Mouse (Mus musculus) lung, embryonic 16.5 days (tissue): ENCODE results near the gene Insr. TPM values are rescaled to one million over a fixed set of nuclear protein-coding genes. Genes with fewer than 3 reads are reported as not detected.
"Not testable (repeated sequence)": the region's sequence is repeated elsewhere in the genome, so short reads cannot be mapped to it uniquely, and the experiment has no call there.

ENCODE experiments used
- ATAC-seq: fragments of 200-750 bp; cut with Nextera tagmentation; 2 replicates; pipeline ENCODE4 v1.8.0; 2017; ENCODE audit warnings: low read depth, mild to moderate bottlenecking, moderate library complexity
- H3K27ac ChIP-seq: fragments of 300-500 bp; sonication (generic); 2 replicates; pipeline ENCODE4 v1.5.1; 2014; ENCODE audit warnings: mild to moderate bottlenecking, control low read depth, low read length
- H3K27me3 ChIP-seq: fragments of 300-500 bp; sonication (generic); 2 replicates; pipeline ENCODE4 v1.6.1; 2014; ENCODE audit warnings: low read depth, low read length, mixed read lengths; ENCODE audit not compliant: control insufficient read depth, insufficient read depth
- H3K36me3 ChIP-seq: fragments of 300-500 bp; sonication (generic); 2 replicates; pipeline ENCODE4 v1.6.1; 2014; ENCODE audit warnings: low read length; ENCODE audit not compliant: control insufficient read depth, insufficient read depth
- H3K4me1 ChIP-seq: fragments of 300-500 bp; sonication (generic); replicated peaks from 2 replicates; pipeline ENCODE4 v1.6.1; 2014; ENCODE audit warnings: low read length, mixed read lengths; ENCODE audit not compliant: control insufficient read depth, insufficient read depth
- H3K4me2 ChIP-seq: fragments of 300-500 bp; sonication (generic); 2 replicates; pipeline ENCODE4 v1.6.1; 2014; ENCODE audit warnings: low read depth, low read length, control low read depth
- H3K4me3 ChIP-seq: fragments of 300-500 bp; sonication (generic); 2 replicates; pipeline ENCODE4 v1.5.1; 2014; ENCODE audit warnings: mild to moderate bottlenecking, low read length, control low read depth
- H3K9ac ChIP-seq: fragments of 300-500 bp; sonication (generic); 2 replicates; pipeline ENCODE4 v1.6.1; 2014; ENCODE audit warnings: low read length, control low read depth
- H3K9me3 ChIP-seq: fragments of 300-500 bp; sonication (generic); 2 replicates; pipeline ENCODE4 v1.6.1; 2016; ENCODE audit warnings: low read length; ENCODE audit not compliant: control insufficient read depth
- WGBS: fragments of 180-500 bp; shearing (Covaris S2); extraction: QIAGEN DNeasy Blood & Tissue Kit; methylation state at CpG from one replicate; pipeline ENCODE4 v1.1.7; 2014; 5-methylcytosine and 5-hydroxymethylcytosine counted together
- polyA plus RNA-seq: library from polyadenylated mRNA; unstranded; fragments of >200 nt; fragmentation: Nextera tagmentation; extraction: Ambion mirVana; gene quantifications from 2 replicates; pipeline ENCODE4 v1.2.1, GENCODE M21; 2015

Insr gene
- polyA plus RNA-seq, 1 experiment from 2014 or later, result 34.1 TPM

GRCm38 (mm10) chr8:3204758-3205443, 74.5 kb downstream of the Insr start:
- Histone ChIP-seq H3K9me3 (no peaks in the 10 kb centered on the region), H3K4me2 (no peak overlapping the region), H3K36me3 (peaks cover 23% of the 10 kb centered on the region), H3K9ac (no peak overlapping the region), H3K27ac (no peak overlapping the region), H3K4me1 (peaks cover 4% of the 10 kb centered on the region; the same call in 1 of the 2 replicates), H3K27me3 (no peaks in the 10 kb centered on the region), H3K4me3 (no peak overlapping the region)
- WGBS, result 86% methylated on average over 3 of the region's 3 CpGs
- ATAC-seq, result no peak

GRCm38 (mm10) chr8:3202792-3203191, 76.6 kb downstream of the Insr start:
- H3K36me3 ChIP-seq, result peaks cover 27% of the 10 kb centered on the region

DNA sequence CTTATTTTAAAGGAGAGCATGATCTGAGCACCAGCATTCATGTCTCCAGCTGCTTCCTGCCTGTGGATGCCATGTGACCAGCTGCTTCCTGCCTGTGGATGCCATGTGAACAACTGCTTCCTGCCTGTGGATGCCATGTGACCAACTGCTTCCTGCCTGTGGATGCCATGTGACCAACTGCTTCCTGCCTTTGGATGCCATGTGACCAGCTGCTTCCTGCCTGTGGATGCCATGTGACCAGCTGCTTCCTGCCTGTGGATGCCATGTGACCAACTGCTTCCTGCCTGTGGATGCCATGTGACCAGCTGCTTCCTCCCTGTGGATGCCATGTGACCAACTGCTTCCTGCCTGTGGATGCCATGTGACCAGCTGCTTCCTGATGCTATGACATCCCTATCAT, 85.1 kb downstream of the Insr start:
- not testable (repeated sequence) for ATAC-seq, H3K27me3 ChIP-seq, H3K4me1 ChIP-seq, H3K27ac ChIP-seq, H3K4me3 ChIP-seq, H3K4me2 ChIP-seq, H3K9ac ChIP-seq, H3K9me3 ChIP-seq
- peaks cover 64% of the 10 kb centered on the region for H3K36me3 ChIP-seq

More at GRCm38 (mm10) chr8:3202792-3203191, 76.6 kb downstream of the Insr start:
- 93% methylated on average over 7 of the region's 7 CpGs for WGBS
- H3K4me1 ChIP-seq, result no peaks in the 10 kb centered on the region
- H3K27me3 ChIP-seq, result no peaks in the 10 kb centered on the region
- H3K9me3 ChIP-seq, result no peaks in the 10 kb centered on the region
- ATAC-seq, result no peak
- H3K4me2 ChIP-seq, result no peak overlapping the region
- H3K27ac ChIP-seq, result no peak overlapping the region
- H3K9ac ChIP-seq, result no peak overlapping the region
- H3K4me3 ChIP-seq, result no peak overlapping the region

- H3K27me3 ChIP-seq, result no peaks in the 10 kb centered on the region
- H3K36me3 ChIP-seq, result peaks cover 64% of the 10 kb centered on the region
- H3K9ac ChIP-seq, result no peak overlapping the region
- no peak overlapping the region for H3K27ac ChIP-seq
- no peak overlapping the region for H3K4me3 ChIP-seq
- no peaks in the 10 kb centered on the region for H3K4me1 ChIP-seq
- H3K4me2 ChIP-seq, result no peak overlapping the region
- H3K9me3 ChIP-seq, result peaks cover 3% of the 10 kb centered on the region; the same call in 1 of the 2 replicates
- ATAC-seq, result no peak
Observed at GRCm38 (mm10) chr8:3191006-3191405, 88.4 kb downstream of the Insr start.

GRCm38 (mm10) chr8:3187456-3187855, 92.0 kb downstream of the Insr start:
- H3K4me1 ChIP-seq, result no peaks in the 10 kb centered on the region
- H3K27me3 ChIP-seq, result no peaks in the 10 kb centered on the region
- H3K4me2 ChIP-seq, result no peak overlapping the region
- no peaks in the 10 kb centered on the region for H3K9me3 ChIP-seq
- peak; percentile 60; the same call in 1 of the 2 replicates for ATAC-seq
- peaks cover 38% of the 10 kb centered on the region for H3K36me3 ChIP-seq
- H3K27ac ChIP-seq, result no peak overlapping the region
- no peak overlapping the region for H3K4me3 ChIP-seq
- WGBS, result 52% methylated on average over 1 of the region's 1 CpGs
- H3K9ac ChIP-seq, result no peak overlapping the region

- Histone ChIP-seq H3K27me3 (no peaks in the 10 kb centered on the region), H3K27ac (no peak overlapping the region), H3K4me2 (no peak overlapping the region), H3K4me1 (no peaks in the 10 kb centered on the region), H3K4me3 (no peak overlapping the region), H3K36me3 (peaks cover 21% of the 10 kb centered on the region), H3K9me3 (peaks cover 8% of the 10 kb centered on the region), H3K9ac (no peak overlapping the region)
- 67% methylated on average over 1 of the region's 1 CpGs for WGBS
- ATAC-seq, result no peak
Observed at GRCm38 (mm10) chr8:3179930-3180329, 99.5 kb downstream of the Insr start.

- Histone ChIP-seq H3K27me3 (no peaks in the 10 kb centered on the region), H3K4me1 (no peaks in the 10 kb centered on the region), H3K4me3 (no peak overlapping the region), H3K9ac (no peak overlapping the region), H3K36me3 (peaks cover 35% of the 10 kb centered on the region), H3K9me3 (peaks cover 8% of the 10 kb centered on the region), H3K4me2 (no peak overlapping the region), H3K27ac (no peak overlapping the region)
- ATAC-seq, result no peak
- 94% methylated on average over 4 of the region's 4 CpGs for WGBS
Observed at GRCm38 (mm10) chr8:3177440-3177839, 102.0 kb downstream of the Insr start.

- Histone ChIP-seq H3K27me3 (no peaks in the 10 kb centered on the region), H3K9me3 (peaks cover 8% of the 10 kb centered on the region), H3K9ac (no peak overlapping the region), H3K4me3 (no peak overlapping the region), H3K4me2 (no peak overlapping the region), H3K4me1 (no peaks in the 10 kb centered on the region), H3K36me3 (peaks cover 55% of the 10 kb centered on the region), H3K27ac (no peak overlapping the region)
- WGBS, result 70% methylated on average over 1 of the region's 1 CpGs
- ATAC-seq, result no peak
Observed at GRCm38 (mm10) chr8:3172246-3172645, 107.2 kb downstream of the Insr start.

- ATAC-seq, result no peak
- Histone ChIP-seq H3K9me3 (no peaks in the 10 kb centered on the region), H3K36me3 (no peaks in the 10 kb centered on the region), H3K9ac (no peak overlapping the region), H3K27ac (no peak overlapping the region), H3K4me3 (no peak overlapping the region), H3K27me3 (no peaks in the 10 kb centered on the region), H3K4me1 (no peaks in the 10 kb centered on the region), H3K4me2 (no peak overlapping the region)
- 55% methylated on average over 1 of the region's 1 CpGs for WGBS
Observed at GRCm38 (mm10) chr8:3146506-3146905, 132.9 kb downstream of the Insr start.

GRCm38 (mm10) chr8:3100416-3100815, 179.0 kb downstream of the Insr start:
- 82% methylated on average over 5 of the region's 5 CpGs for WGBS

More at GRCm38 (mm10) chr8:3100416-3100815, 179.0 kb downstream of the Insr start:
- not testable (repeated sequence) for H3K4me2 ChIP-seq, H3K27ac ChIP-seq, H3K9ac ChIP-seq, H3K27me3 ChIP-seq, ATAC-seq, H3K4me3 ChIP-seq, H3K36me3 ChIP-seq, H3K9me3 ChIP-seq, H3K4me1 ChIP-seq
